Mouse (Mus musculus) regulatory T cell (primary cell): ENCODE measurements around the gene Ccdc106.

Experiments
- in situ Hi-C: fragments of 300-600 bp; cut with MboI, MseI; formaldehyde crosslinking; loops from one replicate; pipeline ENCODE4 v1.15.1; 2025; ENCODE audit warnings: high pct_unique_total_duplicates

The Ccdc106 gene

DNA sequence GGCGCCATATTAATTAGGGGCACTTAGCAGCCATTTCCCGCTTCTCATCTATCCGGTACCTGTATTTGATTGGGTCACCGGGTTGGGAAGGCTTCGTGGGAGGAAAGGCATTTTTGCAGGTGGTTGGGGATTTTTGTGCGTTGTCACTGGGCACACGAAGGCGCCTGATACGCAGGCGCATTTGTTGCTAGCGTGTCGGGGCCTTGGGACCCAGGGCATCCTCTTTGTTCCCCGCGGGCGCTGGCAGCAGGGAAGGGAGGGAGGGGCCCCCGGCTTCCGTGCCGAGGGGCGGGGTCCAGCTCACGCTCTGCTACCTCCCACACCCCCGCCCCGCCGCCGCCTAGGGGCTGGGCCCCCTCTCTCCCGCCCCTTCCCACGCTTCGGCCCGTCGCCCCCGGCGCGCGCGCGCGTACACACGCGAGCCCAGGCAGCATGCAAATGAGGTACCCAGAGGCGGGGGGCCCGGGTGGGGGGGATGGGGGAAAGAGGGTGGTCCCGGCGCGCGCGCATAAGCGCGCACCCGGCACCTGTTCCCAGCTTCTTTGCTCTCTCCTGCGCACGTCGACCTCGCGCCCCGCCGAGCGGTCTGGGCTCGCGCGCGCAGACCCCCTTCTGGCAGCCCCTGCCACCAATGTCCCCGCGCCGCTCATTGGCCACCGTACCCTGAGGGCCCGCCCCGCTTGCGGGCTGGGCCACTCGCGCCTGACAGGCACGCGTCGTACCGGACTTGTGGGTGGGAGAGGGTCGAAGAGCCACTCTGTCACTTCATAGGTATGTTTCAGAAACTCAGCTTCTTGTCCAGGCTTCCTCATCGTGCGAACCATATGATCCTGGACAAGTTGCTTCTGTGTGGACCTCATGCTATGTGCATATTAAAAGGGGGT is 5.0 kb upstream of the Ccdc106 start, which contains the start of gene Gm44973:
Gene Gm44973 (plus strand): TSS at position 379 of the 884 bp plus-strand sequence.
- in situ Hi-C loops, result loop anchor here (5.0 kb wide), 1 partner anchor 333 kb away; no protein-coding TSS in a partner anchor

DNA sequence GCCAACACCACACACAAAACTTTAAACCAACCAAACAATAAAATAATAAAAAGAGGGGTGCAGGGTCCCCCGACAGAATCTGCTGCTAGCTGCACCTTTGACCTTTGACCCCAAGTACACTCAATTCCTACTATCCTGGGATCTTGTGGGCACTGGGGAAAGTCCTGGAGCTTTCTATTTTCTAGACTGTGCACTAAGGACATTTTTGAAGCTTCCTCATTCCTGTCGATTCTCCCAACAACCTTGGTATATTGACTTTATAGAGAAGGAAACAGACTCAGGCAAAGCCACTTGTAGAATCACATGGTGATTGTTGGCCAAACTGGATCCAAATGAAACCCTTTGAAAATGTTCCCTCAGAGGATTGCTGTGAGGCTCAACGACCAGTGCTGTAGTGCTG is 4.3 kb upstream of the Ccdc106 start:
- in situ Hi-C loops, result loop anchor here (5.0 kb wide), 1 partner anchor 334 kb away; no protein-coding TSS in a partner anchor

DNA sequence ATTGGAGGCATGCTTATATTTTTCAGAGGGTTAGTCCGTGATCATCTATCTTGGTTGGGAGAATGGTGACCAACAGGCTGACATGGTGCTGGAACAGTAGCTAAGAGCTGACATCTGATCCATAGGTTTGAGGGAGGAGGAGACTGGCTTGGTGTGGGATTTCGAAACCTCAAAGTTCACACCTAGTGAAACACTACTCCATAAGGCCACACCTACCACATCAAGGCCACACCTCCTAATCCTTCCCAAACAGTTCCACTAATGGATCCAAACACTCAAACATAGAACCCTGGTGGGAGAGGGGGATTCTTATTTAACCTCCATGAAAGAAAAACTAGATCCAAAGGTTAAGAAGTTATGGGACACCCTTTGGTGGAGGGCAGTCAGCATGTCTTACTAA is 3.4 kb upstream of the Ccdc106 start:
- in situ Hi-C loops, result loop anchor here (5.0 kb wide), 1 partner anchor 335 kb away; no protein-coding TSS in a partner anchor

GRCm38 (mm10) chr7:5017352-5017751 is 3.0 kb upstream of the Ccdc106 start:
- in situ Hi-C loops, result loop anchor here (5.0 kb wide), 1 partner anchor 335 kb away; no protein-coding TSS in a partner anchor

DNA sequence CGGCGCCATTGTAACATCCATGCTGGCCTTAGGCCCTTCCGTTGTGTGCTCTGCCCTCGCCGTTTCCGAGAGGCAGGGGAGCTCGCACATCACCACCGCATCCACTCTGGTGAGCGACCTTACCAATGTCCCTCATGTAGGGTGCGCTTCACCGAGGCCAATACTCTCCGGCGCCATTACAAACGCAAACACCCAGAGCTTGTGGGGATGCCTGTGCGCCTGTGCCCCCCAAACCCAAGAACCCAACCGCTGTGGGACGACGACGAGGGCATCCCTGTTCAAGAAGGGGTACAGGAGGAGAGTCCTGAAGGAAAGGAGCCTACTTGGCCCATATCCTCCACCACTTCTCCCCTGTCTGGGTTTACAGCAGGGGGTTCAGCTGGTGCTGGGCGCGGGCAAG is 2.4 kb upstream of the Ccdc106 start:
- in situ Hi-C loops, result loop anchor here (5.0 kb wide), 1 partner anchor 336 kb away; no protein-coding TSS in a partner anchor

DNA sequence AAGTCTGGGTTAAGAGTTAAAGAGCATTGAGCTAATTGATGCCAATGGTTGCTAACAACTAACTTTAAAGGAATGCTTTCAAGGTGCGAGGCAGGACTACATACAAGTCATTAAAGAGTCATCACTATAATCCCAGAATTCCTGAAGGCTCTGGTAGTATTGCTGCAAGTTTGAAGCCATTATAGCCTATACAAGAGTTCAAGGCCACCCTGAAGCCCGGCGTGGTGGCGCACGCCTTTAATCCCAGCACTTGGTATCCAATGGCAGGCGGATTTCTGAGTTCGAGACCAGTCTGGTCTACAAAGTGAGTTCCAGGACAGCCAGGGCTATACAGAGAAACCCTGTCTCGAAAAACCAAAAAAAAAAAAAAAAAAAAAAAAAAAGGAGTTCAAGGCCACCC is 777 bp upstream of the Ccdc106 start:
- in situ Hi-C loops, result loop anchor here (5.0 kb wide), 1 partner anchor 337 kb away; no protein-coding TSS in a partner anchor

DNA sequence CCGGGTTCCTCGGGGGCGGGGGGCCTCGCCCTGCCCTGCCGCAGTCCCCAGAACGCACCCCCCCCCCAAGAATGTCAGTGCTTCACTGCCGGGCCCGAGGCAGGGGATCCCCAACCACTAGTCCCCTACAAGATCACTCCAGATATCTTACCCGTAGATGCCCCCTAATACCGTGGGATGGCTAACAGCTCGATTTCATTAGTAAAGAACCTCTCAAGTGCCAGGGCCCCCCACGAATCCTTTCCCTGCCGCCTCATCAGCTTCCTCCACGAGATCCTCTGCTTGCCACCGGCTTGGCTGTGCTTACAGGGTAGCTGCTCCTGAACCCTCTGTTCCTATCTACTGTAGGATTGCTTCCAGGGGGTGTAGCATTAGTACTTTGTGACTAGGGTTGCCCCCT is 332 bp downstream of the Ccdc106 start:
- in situ Hi-C loops, result loop anchor here (5.0 kb wide), 1 partner anchor 37 kb away; no protein-coding TSS in a partner anchor

DNA sequence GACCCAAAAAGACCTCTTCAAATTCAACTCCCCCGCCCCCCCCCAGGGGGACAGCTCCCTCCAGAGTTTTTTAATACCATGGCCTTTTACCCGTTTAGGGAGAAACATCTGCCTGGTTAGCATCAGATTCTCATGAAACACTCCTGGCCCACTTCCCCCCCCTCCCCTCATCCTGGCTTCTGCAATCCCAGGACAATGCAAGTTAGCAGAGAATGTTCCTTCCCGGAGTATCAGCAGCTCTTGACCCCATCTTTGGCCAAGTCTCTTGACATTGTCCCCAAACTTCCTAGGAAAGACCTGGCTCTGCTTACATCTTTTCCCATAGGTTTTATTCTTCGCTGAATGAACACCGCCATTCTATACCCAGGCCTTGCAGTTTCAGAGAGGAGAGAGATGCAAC is 844 bp downstream of the Ccdc106 start:
- in situ Hi-C loops, result loop anchor here (5.0 kb wide), 1 partner anchor 36 kb away; no protein-coding TSS in a partner anchor

- in situ Hi-C loops, result no loop called here
Observed at GRCm38 (mm10) chr7:5029543-5029942, 9.2 kb downstream of the Ccdc106 start.

DNA sequence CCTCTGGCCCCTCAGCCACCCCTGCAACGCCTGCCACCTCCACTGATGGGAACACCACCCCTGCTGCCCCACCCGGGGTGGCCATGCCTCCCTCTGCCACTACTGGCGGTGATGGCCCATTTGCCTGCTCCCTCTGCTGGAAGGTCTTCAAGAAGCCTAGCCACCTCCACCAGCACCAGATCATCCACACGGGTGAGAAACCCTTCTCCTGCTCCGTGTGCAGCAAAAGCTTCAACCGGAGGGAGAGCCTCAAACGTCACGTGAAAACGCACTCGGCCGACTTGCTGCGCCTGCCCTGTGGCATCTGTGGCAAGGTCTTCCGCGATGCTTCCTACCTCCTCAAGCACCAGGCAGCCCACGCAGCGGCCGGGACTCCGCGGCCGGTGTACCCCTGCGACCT is 9.6 kb downstream of the Ccdc106 start:
- in situ Hi-C loops, result no loop called here

DNA sequence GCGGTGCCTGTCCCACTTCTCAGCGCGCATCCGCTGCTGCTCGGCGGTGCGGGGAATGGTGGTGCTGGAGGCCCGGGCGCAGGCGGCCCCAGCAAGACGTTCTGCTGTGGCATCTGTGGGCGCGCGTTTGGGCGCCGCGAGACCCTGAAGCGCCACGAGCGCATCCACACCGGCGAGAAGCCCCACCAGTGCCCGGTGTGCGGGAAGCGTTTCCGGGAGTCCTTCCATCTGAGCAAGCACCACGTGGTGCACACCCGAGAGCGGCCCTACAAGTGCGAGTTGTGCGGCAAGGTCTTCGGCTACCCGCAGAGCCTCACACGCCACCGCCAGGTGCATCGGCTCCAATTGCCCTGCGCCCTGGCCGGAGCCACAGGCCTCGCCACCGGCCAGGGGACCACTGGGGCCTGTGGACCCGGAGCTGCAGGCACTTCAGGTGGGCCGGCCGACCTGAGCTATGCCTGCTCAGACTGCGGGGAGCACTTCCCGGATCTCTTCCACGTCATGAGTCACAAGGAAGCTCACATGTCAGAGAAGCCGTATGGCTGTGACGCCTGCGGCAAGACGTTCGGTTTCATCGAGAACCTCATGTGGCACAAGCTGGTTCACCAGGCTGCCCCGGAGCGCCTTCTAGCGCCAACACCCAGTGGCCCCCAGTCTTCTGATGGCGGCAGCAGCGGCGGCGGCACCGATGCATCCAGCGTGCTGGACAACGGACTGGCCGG is 10.4 kb downstream of the Ccdc106 start:
- in situ Hi-C loops, result no loop called here

DNA sequence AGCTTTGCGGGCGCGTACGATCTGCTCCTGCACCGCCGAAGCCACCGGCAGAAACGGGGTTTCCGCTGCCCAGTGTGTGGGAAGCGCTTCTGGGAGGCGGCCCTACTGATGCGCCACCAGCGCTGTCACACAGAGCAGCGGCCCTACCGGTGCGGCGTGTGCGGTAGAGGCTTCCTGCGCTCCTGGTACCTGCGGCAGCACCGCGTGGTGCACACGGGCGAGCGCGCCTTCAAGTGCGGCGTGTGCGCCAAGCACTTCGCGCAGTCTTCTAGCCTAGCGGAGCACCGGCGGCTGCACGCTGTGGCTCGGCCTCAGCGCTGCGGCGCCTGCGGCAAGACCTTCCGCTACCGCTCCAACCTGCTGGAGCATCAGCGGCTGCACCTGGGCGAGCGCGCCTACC is 11.1 kb downstream of the Ccdc106 start:
- in situ Hi-C loops, result no loop called here

DNA sequence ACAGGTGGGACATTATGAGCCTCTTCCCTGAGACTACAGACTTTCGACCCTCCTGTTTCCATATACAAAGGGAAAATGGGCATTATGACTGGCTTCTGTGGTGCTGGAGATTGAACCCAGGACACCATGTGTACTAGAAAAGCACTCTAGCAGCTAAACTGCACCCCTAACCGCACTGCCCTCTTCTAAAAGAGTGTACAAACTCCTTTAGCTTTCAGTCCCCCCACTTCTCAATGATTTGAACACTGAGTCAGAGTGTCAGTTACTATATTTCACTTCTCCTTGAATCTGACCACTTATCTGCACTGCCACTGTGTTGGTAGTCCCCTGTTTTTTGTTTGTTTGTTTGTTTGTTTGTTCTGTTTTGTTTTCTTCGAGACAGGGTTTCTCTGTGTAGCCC is 13.5 kb downstream of the Ccdc106 start, which contains the start of gene 4632433K11Rik:
Gene 4632433K11Rik (plus strand): TSS at position 301 of the 400 bp plus-strand sequence.
- in situ Hi-C loops, result no loop called here

- in situ Hi-C loops, result no loop called here
Observed at GRCm38 (mm10) chr7:5035628-5036027, 15.3 kb downstream of the Ccdc106 start.

- in situ Hi-C loops, result no loop called here
Observed at GRCm38 (mm10) chr7:5036136-5036535, 15.8 kb downstream of the Ccdc106 start.

- in situ Hi-C loops, result no loop called here
Observed at GRCm38 (mm10) chr7:5037026-5037425, 16.7 kb downstream of the Ccdc106 start.

DNA sequence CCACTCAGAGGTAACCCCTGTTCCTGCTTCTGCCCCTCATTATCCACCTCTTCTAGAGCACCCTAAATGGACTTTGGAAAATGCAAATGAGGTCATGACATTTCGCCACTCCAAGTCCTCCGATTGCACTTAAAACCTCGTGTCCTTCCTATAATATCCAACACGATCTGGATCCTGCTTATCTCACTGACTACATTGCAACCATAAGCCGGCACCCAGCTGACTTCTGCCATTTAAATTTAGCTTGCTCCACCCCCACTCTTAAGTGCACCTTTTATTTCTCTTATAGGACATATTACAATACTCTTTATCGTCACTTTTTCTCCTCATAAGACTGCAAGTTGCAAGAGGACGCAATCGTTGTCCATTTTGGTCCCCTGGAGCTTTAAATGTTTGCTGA is 17.1 kb downstream of the Ccdc106 start:
- in situ Hi-C loops, result no loop called here

- in situ Hi-C loops, result no loop called here
Observed at GRCm38 (mm10) chr7:5038109-5038732, 17.9 kb downstream of the Ccdc106 start, which contains the start of gene Zfp784. Gene Zfp784 (minus strand): TSS chr7:5038446.

GRCm38 (mm10) chr7:5038940-5039339 is 18.6 kb downstream of the Ccdc106 start:
- in situ Hi-C loops, result no loop called here

DNA sequence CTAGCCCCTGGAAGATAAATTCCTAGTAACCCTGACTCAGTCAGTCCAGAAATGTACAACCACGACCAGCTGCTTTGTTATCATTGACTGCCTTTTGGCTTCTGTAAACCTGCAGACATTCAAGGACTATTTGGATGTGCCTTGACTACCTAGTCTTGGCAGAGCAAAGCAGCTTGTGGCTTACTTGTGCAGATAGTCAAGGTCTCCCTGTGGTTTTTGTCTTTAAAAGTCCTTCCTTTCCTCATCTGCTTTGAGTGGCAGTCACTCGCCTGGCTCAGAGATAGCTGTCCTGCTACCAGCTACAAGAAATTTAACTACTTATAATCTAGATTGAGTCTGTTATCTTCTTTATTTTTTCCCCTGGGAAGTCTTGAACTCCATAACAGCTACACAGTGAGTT is 24.6 kb downstream of the Ccdc106 start:
- in situ Hi-C loops, result no loop called here

GRCm38 (mm10) chr7:5046112-5046511 is 25.8 kb downstream of the Ccdc106 start:
- in situ Hi-C loops, result no loop called here

DNA sequence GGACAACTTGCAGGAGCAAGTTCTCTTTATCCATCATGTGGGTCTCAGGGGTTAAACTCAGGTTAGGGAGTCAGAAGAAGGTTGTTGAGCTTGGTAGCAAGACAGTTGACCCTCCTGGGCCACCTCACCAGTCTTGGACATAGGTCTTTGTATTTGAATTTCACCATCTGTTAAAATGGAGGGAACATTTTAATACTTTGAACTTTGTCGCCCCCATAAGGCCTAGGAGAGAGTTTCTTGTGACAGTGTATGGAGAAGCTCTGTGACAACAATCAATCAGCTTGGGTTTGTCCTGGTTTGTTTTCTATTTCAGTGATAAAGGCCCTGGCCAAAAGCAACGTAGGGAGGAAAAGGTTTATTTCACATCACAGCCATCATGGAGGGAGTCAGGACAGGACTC is 27.0 kb downstream of the Ccdc106 start:
- in situ Hi-C loops, result no loop called here
